Mouse (Mus musculus) hindbrain, embryonic 10.5 days (tissue): ENCODE data around the gene Cttnbp2nl. TPM values are rescaled to one million over a fixed set of nuclear protein-coding genes. Genes with fewer than 3 reads are reported as not detected.

Experiments
- DNase-seq: peaks from one replicate; pipeline ENCODE4 v3.0.0-alpha.2; 2017; ENCODE audit warnings: low spot score
- H3K27ac ChIP-seq: fragments of 300-500 bp; sonication (generic); 2 replicates; pipeline ENCODE4 v1.5.1; 2016; ENCODE audit warnings: mild to moderate bottlenecking, moderate library complexity
- H3K27me3 ChIP-seq: fragments of 300-500 bp; sonication (generic); 2 replicates; pipeline ENCODE4 v1.6.1; 2016; ENCODE audit warnings: mild to moderate bottlenecking; ENCODE audit not compliant: poor library complexity, insufficient read depth, severe bottlenecking
- H3K36me3 ChIP-seq: fragments of 300-500 bp; sonication (generic); 2 replicates; pipeline ENCODE4 v1.6.1; 2016; ENCODE audit warnings: mild to moderate bottlenecking, moderate library complexity
- H3K4me1 ChIP-seq: fragments of 300-500 bp; sonication (generic); replicated peaks from 2 replicates; pipeline ENCODE4 v1.6.1; 2016; ENCODE audit warnings: mild to moderate bottlenecking
- H3K4me3 ChIP-seq: fragments of 300-500 bp; sonication (generic); 2 replicates; pipeline ENCODE4 v1.5.1; 2016; ENCODE audit warnings: mild to moderate bottlenecking, moderate library complexity
- H3K9me3 ChIP-seq: fragments of 300-500 bp; sonication (generic); 2 replicates; pipeline ENCODE4 v1.6.1; 2016; ENCODE audit warnings: mild to moderate bottlenecking, moderate library complexity
- WGBS: fragments of 180-500 bp; shearing (Covaris S2); methylation state at CpG from one replicate; pipeline ENCODE4 v1.1.7; 2016; 5-methylcytosine and 5-hydroxymethylcytosine counted together
- polyA plus RNA-seq: library from polyadenylated mRNA; unstranded; fragments of >200 nt; fragmentation: Nextera tagmentation; extraction: Ambion mirVana; gene quantifications from 2 replicates; pipeline ENCODE4 v1.2.1, GENCODE M21; 2016

The Cttnbp2nl gene
- polyA plus RNA-seq, 1 experiment from 2014 or later = 41.8 TPM

DNA sequence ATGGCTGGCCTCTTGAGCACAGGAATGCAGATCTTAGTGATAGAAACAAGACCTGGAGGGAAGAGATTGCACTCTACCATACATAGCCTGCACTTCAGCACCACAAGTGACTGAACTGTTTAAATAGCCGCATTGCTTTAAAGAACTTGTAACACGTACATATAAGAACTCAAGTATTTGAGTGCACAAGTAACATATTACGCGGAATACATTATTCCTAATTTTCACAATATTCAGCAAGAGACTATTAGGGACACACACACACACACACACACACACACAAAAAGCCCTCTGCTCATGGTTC, 704 bp upstream of the Cttnbp2nl start:
- 77% methylated on average over 4 of the region's 4 CpGs for WGBS
- Histone ChIP-seq H3K4me3 (peak overlapping the region; percentile 89), H3K36me3 (peaks cover 4% of the 10 kb centered on the region), H3K9me3 (no peaks in the 10 kb centered on the region), H3K27me3 (no peaks in the 10 kb centered on the region), H3K27ac (peak overlapping the region; percentile 96), H3K4me1 (peaks cover 34% of the 10 kb centered on the region)
- DNase-seq = no peak

DNA sequence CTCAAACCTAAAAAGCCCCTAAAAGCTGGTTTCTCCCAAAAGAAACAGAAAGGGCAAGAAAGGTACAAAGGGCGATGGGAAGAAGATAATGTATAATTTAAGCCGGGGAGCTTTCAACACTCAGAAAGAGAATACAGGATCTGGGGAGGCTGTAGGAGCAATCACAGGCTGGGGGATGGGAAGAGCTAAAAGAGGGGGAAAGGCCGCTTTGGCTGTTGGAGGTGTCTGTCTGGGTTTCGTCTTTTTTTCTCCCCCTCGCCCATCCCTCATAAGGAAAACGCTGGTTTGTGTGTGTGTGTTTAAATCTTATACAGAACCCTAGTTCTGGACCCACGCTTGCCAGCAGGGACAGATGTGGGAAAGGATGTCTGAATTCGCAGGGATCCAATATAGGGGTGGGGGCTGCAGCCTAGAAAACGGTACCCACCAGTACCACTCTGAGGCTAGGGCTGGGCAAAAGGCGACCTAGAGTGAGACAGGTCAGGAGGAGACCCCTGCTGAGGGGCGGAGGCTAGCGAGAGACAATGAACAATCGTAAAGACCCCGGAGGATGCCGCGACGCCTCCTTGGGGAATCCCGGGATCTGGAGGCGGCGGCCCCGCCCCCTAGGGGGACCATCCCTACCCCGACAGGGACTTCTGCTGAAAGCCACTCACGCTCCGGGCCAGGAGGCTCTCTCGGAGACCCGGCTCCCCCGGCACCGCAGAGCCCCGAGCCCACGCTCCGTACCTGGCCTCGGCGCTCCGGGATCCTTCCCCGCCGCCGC, 592 bp downstream of the Cttnbp2nl start:
- Histone ChIP-seq H3K27me3 (no peaks in the 10 kb centered on the region), H3K36me3 (peaks cover 4% of the 10 kb centered on the region), H3K27ac (peak overlapping the region; percentile 96), H3K4me3 (peak overlapping the region; percentile 89), H3K9me3 (no peaks in the 10 kb centered on the region), H3K4me1 (peaks cover 35% of the 10 kb centered on the region)
- no peak for DNase-seq
- WGBS = under 1% methylated on average over 37 of the region's 37 CpGs

DNA sequence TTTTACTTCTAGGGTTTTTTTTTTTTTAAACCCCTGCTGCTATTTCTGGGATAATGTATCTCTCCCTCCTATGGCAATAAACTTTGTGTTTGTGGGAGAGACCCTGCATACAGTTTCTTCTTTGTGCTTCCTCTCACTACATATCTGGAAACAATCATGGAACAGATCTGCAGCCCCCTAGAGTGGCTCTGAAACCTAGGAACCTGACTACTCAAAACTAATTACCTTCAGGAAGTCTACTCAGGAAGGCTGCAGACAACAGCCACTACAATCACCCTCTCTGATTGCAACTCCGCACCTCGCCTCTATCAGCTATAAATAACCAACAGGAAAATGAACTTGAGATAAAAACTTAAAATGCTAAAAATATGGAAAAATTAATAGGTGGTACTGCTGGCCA, 1.8 kb downstream of the Cttnbp2nl start:
- Histone ChIP-seq H3K27me3 (no peaks in the 10 kb centered on the region), H3K9me3 (no peaks in the 10 kb centered on the region), H3K36me3 (peaks cover 4% of the 10 kb centered on the region), H3K4me3 (peak overlapping the region; percentile 89), H3K4me1 (peaks cover 35% of the 10 kb centered on the region), H3K27ac (no peak overlapping the region)
- WGBS = 81% methylated on average over 2 of the region's 2 CpGs
- no peak for DNase-seq

DNA sequence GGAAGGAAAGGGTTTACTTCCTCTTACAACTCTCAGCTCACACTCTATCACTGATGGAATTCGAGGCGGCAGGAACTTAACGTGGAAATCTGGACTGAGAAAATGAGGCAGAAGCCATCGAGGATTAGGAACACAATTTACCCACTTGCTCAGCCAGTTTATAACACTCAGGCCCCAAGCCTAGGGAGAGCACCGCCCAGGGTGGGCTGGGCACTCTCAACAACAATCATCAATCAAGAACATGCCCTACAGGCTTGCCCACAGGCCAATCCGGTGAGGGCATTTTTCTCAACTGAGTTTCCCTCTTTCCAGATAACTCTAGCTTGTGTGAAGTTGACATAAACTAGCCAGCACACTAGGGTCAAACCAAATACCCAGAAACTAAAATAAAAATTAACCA, 3.1 kb downstream of the Cttnbp2nl start:
- no peak for DNase-seq
- no peak overlapping the region for H3K27ac ChIP-seq
- H3K9me3 ChIP-seq = no peaks in the 10 kb centered on the region
- peaks cover 35% of the 10 kb centered on the region for H3K4me1 ChIP-seq
- 91% methylated on average over 6 of the region's 6 CpGs for WGBS
- no peak overlapping the region for H3K4me3 ChIP-seq
- H3K36me3 ChIP-seq = peaks cover 4% of the 10 kb centered on the region
- H3K27me3 ChIP-seq = no peaks in the 10 kb centered on the region

DNA sequence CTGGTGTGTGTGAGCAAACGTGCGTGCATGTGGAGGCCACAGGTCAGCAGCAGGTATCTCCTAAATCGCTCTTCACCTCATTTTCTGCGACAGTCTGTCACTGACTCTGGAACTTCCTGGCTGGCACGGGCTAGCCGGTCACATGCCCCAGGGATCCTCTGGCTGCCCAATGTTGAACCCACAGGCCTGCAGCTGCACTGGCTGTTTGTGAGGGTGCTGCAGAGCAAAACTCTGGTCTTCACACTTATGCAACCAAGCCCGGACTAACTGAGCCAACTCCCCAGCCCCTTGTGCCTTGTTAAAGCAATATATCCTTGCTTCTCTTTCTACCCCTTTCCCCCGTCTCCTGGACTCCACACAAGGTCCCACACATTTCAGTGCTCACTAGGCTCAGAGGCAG, 5.3 kb downstream of the Cttnbp2nl start:
- WGBS = 75% methylated on average over 8 of the region's 8 CpGs
- H3K9me3 ChIP-seq = no peaks in the 10 kb centered on the region
- 0 out of 2 replicates have a peak overlapping the region, but pooled peaks have one; percentile 5 for H3K27ac ChIP-seq
- H3K4me1 ChIP-seq = peaks cover 36% of the 10 kb centered on the region
- no peak for DNase-seq
- no peaks in the 10 kb centered on the region for H3K27me3 ChIP-seq
- no peak overlapping the region for H3K4me3 ChIP-seq
- peaks cover 4% of the 10 kb centered on the region for H3K36me3 ChIP-seq

GRCm38 (mm10) chr3:105046870-105047269, 6.1 kb downstream of the Cttnbp2nl start:
- 89% methylated on average over 5 of the region's 5 CpGs for WGBS
- Histone ChIP-seq H3K36me3 (peaks cover 4% of the 10 kb centered on the region), H3K9me3 (no peaks in the 10 kb centered on the region), H3K27ac (no peak overlapping the region), H3K27me3 (no peaks in the 10 kb centered on the region), H3K4me3 (no peak overlapping the region), H3K4me1 (peaks cover 34% of the 10 kb centered on the region)
- DNase-seq = no peak

- no peak for DNase-seq
- Histone ChIP-seq H3K27ac (no peak overlapping the region), H3K27me3 (no peaks in the 10 kb centered on the region), H3K4me1 (peaks cover 14% of the 10 kb centered on the region), H3K9me3 (no peaks in the 10 kb centered on the region), H3K4me3 (no peak overlapping the region), H3K36me3 (peaks cover 10% of the 10 kb centered on the region)
- 86% methylated on average over 5 of the region's 5 CpGs for WGBS
Observed at GRCm38 (mm10) chr3:105043746-105044145, 9.2 kb downstream of the Cttnbp2nl start.

DNA sequence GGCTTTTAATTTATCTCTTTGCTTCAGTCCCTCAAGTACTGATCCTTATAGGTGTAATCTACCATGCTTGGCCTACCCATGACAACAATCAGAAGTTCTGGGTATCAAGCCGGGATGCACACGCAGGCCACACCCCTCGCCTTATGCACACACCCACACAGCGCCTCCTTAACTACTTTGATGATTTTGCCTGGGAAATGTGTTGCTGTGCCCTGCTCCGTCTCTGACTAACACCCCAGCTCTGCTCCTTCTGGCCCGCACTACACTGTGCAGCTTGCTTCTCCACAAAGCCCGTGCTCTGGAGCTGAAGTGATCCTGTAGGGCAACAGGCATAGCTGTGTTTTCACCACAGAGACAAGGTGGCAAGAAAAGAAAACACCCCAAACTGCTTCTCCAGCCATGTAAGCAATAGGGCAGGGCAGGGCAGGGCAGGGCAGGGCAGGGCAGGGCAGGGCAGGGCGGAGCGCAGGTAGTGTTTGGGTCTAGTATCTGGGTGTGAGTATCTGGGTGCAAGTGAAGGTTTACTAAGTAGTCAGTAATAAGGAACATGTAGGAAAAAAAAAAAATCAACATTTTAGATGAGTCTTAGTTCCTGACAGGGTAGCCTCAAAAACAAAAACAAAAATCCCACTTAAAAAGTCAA, 11.8 kb downstream of the Cttnbp2nl start:
- 93% methylated on average over 9 of the region's 9 CpGs for WGBS
- H3K4me3 ChIP-seq = no peak overlapping the region
- H3K4me1 ChIP-seq = peaks cover 10% of the 10 kb centered on the region
- H3K27me3 ChIP-seq = no peaks in the 10 kb centered on the region
- H3K9me3 ChIP-seq = no peaks in the 10 kb centered on the region
- H3K36me3 ChIP-seq = peaks cover 36% of the 10 kb centered on the region
- no peak overlapping the region for H3K27ac ChIP-seq
- no peak for DNase-seq

DNA sequence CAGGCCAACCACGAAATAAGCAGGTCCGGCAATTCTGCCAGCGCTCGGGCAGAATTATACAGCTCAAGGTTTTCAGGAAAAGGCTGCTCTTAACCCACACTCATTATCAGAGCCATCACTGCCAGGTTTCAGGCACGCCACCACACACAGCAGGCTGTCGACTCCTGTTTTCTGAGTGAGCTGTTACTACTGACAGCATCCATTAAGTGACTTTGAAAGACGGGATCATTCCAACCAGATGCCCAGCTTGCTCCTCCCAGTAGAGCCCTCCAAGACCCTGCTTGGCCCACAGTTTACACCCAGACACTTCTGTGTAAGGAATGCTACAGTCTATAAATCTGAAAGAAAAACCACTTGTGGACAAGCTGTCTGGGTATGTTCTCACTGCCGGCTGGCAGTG, 12.9 kb downstream of the Cttnbp2nl start:
- Histone ChIP-seq H3K27me3 (no peaks in the 10 kb centered on the region), H3K9me3 (no peaks in the 10 kb centered on the region), H3K36me3 (peaks cover 47% of the 10 kb centered on the region), H3K27ac (no peak overlapping the region), H3K4me3 (no peak overlapping the region), H3K4me1 (peaks cover 10% of the 10 kb centered on the region)
- no peak for DNase-seq
- 67% methylated on average over 8 of the region's 8 CpGs for WGBS

- no peaks in the 10 kb centered on the region for H3K27me3 ChIP-seq
- 92% methylated on average over 6 of the region's 6 CpGs for WGBS
- H3K4me1 ChIP-seq = no peaks in the 10 kb centered on the region
- no peak overlapping the region for H3K27ac ChIP-seq
- DNase-seq = no peak
- peaks cover 74% of the 10 kb centered on the region for H3K36me3 ChIP-seq
- H3K4me3 ChIP-seq = no peak overlapping the region
- H3K9me3 ChIP-seq = no peaks in the 10 kb centered on the region
Observed at GRCm38 (mm10) chr3:105037240-105037770, 15.6 kb downstream of the Cttnbp2nl start.

DNA sequence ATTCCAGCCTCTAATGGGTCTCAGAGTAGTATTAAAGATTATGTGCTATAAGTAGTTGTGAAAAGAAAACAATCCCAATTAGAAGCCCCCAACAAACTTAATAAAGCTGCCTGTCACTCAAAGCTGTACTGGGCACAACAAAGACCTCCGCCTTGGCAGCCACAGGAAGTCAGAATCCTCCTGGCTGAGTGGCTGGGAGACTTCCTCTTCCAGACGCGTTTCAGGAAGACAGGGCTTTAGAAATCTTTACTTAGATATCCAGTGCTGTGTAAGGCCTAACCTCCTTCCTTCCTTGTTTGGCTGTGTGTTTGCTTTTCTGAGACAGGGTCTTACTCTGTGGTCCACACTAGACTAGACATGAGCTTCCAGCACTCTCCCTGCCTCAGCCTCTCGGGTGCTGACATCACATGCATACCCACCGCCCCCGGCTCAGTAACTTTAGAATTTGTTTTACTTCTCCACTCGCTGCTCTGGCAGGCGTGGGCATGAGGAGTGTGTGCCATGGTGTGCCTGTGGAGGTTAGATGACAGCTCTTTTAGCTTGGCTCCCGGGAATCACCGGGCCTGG, 16.6 kb downstream of the Cttnbp2nl start:
- Histone ChIP-seq H3K4me3 (no peak overlapping the region), H3K9me3 (no peaks in the 10 kb centered on the region), H3K27me3 (no peaks in the 10 kb centered on the region), H3K4me1 (no peaks in the 10 kb centered on the region), H3K36me3 (peaks cover 84% of the 10 kb centered on the region), H3K27ac (no peak overlapping the region)
- WGBS = 88% methylated on average over 10 of the region's 10 CpGs
- no peak for DNase-seq

- no peak overlapping the region for H3K4me3 ChIP-seq
- no peaks in the 10 kb centered on the region for H3K9me3 ChIP-seq
- peaks cover 42% of the 10 kb centered on the region for H3K36me3 ChIP-seq
- DNase-seq = no peak
- no peaks in the 10 kb centered on the region for H3K27me3 ChIP-seq
- peaks cover 6% of the 10 kb centered on the region; the same call in 1 of the 2 replicates for H3K4me1 ChIP-seq
- H3K27ac ChIP-seq = no peak overlapping the region
- 89% methylated on average over 10 of the region's 10 CpGs for WGBS
Observed at GRCm38 (mm10) chr3:105023371-105024005, 29.5 kb downstream of the Cttnbp2nl start.
